Mouse (Mus musculus): ENCODE measurements around the gene Gm5447.

GRCm38 (mm10) chr13:30993819-30994218, 19.8 kb downstream of the Gm5447 start:
- peak; percentile 82 for TF ChIP-seq CTCF (IDR thresholded peaks at IDR 0.05)
- no peak for TF ChIP-seq EP300 (IDR thresholded peaks at IDR 0.05)
